Mouse (Mus musculus): ENCODE measurements at regions not wholly inside any gene's neighbourhood (a gene's known extent, or its start where the extent isn't known, plus 50 kb on each side); places are given as distances from the start of the nearest gene placed in this dataset.

DNA sequence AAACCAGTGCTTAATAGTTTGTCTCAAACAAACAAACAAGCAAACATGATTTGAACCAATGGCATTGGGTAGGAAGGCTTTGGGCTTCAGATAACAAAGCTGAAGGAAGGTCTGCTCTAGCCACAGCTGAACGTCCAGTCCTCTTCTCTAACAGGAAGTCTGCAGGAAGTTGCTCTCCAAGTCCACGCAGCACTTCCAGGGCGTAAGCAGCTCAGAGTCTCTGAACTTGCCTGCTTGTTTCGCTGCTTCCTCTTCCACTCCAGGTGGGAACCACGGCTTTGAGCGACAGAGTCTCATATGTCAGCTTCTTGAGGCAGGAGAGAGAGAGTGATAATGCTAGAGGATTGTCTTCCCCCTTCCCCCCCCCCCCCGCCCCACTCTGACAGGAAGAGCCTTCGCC, 123.6 kb downstream of the Tnfrsf21 start:
- in situ Hi-C loops (cut with MboI, MseI): no loop called here

DNA sequence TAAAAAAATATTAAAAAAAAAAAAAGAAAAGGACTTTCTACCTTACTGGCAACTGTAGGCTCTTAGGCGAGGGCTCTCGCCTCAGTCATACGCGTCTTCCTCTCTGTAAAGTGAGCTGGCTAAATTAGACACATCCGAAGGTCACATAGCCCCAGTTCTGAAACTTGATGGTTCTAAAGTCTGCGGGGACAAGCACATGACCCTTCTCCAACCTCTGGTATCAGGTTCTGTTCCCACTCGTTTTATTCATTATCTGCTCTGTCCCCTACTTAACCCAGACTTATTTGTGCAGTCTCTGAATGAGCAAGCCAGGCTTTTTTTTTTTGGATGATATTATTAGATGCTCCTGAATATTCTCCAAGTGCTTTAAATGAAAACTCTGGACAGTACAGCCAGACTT, 125.4 kb downstream of the Tnfrsf21 start:
- in situ Hi-C loops (cut with MboI, MseI): no loop called here

DNA sequence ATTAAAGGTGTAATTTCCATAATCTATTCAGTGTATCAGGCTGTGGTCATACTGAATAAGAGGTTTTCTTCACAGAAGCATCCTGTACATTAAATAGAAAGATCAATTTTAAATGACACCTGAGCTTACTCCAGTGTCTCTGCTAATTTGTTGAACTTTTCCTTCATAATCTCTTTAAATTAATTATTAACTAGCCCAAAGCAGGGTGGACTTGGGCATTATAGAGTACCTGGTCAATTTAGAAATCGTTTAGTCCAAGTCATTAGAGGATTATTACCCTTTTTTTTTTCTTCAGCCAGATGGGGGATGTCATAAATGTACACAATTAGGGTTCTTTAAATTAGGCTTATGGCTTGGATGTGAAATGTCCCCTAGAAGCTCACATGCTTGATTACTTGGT, 124.4 kb upstream of the Adgrf1 start:
- in situ Hi-C loops (cut with MboI, MseI): no loop called here

DNA sequence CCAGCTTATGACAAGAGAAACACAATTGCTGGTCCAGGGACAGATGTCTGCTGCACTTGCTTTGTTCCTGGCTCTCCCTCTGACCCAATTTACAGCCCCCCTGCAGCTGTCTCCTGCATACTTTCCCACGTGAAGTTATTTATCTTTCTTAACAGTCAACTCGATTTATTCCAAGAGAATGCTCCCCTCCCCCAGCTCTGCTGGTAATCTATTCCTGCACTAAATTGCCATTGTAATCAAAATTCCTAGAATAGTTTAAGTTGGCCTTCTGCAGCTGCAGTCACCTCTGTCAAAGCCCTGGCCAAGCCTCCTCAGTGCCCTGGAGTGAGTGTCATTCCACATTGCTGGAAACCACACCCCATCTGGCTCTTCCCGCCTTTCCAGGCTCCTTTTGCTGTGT, 122.2 kb upstream of the Adgrf1 start:
- in situ Hi-C loops (cut with MboI, MseI): no loop called here

DNA sequence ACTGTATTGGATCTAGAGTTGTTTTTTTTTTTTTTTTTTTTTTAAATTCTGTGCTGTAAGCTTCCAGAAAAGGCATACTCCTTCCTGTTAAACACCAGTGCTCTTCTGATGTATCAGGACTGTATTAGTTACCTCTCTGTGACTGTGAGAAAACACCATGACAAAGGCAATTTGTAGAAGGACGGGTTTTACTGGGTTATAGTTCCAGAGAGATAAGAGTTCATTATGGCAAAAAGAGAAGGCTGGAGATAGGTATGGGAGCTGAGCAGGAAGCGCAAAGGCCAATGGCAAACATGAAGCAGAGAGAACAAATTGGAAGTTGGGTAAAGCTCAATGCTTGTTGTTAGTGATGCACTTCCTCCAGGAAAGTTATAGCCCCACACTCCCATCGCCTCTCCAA, 117.5 kb upstream of the Adgrf1 start:
- in situ Hi-C loops (cut with MboI, MseI): loop anchor here (25.0 kb wide), 1 partner anchor 1515 kb away; no protein-coding TSS in a partner anchor

DNA sequence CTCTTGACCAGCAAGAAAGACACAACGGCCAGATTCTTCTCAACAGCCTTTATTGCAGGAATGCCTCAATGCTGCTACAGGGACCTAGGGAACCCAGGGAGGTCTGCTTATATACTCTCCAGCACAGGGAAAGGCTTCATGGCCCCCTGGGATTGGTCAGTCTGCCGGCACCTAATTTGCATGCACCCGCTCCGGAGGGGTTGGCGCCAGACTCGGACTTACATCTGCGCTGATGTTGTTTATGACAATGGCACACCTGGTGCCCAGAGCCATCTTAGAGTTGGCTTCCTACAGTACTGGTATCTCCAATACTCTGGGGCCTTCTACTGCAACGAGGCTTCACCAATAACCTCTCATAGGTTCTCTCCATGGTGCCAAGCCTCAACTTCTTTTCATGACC, 114.9 kb upstream of the Adgrf1 start:
- in situ Hi-C loops (cut with MboI, MseI): loop anchor here (25.0 kb wide), 1 partner anchor 1518 kb away; no protein-coding TSS in a partner anchor

DNA sequence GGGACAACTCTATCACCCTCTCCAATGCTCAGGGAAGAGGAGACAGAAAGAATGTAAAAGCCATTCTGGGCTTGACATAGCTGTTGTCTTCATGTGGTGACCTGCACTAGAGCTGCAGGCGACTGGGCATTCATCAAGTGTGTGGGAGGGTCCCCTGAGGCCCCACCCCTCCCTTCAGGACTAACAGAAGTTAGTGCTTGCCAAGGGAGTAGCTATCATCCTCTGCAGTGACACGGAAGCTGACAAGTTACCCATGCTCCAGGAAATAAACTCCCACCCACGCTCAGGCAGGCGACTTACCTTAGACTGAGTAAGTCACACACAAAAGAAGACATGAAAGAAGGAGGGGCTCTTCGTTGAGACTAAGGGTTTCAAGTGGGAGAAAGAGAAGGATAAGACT, 114.0 kb upstream of the Adgrf1 start:
- in situ Hi-C loops (cut with MboI, MseI): loop anchor here (25.0 kb wide), 1 partner anchor 1519 kb away; no protein-coding TSS in a partner anchor

DNA sequence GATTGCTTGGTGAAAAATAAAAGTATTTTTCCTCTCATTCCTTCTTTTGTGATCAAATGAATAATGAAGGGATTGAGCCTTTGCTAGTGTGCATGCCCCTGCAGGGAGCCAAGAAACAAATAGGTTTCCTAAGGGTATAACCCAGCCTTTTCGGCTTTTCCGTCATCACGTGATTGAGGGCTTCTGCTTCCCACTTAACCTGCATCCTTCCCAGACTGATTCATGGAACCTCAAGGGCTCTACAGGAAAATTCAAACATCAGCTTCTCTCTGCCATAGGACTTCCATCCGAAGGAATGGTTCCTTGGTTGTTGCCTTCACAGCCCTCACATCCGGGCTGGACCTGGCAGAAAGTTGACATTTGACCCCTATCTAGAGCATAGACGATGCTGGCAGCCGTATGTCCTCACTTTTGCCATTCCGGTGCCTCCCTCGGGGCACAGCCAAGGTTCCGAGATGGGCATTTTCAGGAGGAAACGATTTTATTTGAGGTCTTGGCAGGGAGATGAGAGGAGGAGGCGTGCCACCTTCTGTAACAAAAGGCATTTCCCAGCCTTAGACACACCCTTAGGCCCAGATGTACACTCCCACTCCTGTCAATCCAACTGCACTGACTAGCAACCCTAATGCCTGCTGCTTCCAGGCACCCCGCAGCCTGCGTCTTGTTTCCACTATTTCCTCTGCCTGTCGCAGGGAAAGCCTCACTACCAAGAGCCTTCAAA, 112.2 kb upstream of the Adgrf1 start:
- in situ Hi-C loops (cut with MboI, MseI): loop anchor here (25.0 kb wide), 1 partner anchor 1521 kb away; no protein-coding TSS in a partner anchor

DNA sequence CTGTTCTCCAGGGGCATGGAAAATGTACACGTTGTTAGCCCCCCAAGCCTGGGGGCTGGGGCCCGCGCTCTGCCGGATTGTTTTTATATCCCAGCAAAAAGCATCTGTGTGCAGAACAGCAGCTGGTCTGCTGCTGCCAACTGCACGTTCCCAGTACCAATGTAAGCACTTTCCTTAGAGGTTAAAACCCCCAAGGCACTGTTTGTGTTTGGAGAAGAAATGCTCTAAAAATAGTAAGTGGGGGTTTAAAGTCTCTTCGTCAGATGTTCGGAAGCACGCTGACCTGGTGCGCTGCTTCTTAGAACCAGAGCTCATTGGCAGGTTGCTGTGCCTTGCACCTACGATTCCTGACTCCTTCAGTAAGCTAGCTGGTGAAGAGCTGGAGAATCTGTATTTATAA, 111.4 kb upstream of the Adgrf1 start:
- in situ Hi-C loops (cut with MboI, MseI): loop anchor here (25.0 kb wide), 1 partner anchor 1521 kb away; no protein-coding TSS in a partner anchor

DNA sequence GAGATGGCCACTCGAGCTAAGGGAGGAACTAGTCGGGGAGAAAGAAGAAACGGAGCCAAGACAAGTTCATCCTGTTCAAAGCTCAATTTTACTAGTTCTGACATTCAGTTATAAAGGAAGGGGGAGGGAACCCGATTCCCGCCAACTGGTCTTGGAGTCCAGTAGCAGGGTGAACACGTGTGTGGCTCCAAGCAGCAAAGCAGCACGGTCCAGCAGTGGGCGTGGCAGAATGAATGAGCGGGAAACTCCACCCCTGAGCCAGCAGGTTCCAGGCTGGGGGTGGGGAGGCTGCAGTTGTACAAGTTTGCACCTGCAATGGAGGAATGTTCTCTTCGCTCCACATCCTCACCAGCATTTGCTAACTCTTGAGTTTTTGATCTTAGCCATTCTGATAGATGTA, 108.8 kb upstream of the Adgrf1 start:
- in situ Hi-C loops (cut with MboI, MseI): loop anchor here (25.0 kb wide), 1 partner anchor 1524 kb away; no protein-coding TSS in a partner anchor

DNA sequence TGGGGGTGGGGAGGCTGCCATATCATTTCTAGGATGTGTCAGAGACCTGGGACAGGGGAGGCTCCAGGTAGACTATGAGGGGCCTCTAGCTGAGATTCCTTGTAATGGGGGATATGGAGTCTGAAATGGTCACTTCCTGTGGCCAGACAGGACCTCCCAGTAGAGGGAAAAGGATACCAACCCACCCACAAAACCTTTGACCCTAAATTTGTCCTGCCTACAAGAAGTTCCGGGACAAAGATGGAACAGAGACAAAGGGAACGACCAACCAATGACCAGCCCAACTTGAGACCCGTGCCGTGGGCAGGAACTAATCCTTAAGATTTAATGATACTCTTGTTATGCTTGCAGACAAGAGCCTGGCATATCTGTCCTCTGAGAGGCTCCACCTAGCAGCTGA, 107.0 kb upstream of the Adgrf1 start:
- in situ Hi-C loops (cut with MboI, MseI): loop anchor here (25.0 kb wide), 1 partner anchor 1526 kb away; no protein-coding TSS in a partner anchor

DNA sequence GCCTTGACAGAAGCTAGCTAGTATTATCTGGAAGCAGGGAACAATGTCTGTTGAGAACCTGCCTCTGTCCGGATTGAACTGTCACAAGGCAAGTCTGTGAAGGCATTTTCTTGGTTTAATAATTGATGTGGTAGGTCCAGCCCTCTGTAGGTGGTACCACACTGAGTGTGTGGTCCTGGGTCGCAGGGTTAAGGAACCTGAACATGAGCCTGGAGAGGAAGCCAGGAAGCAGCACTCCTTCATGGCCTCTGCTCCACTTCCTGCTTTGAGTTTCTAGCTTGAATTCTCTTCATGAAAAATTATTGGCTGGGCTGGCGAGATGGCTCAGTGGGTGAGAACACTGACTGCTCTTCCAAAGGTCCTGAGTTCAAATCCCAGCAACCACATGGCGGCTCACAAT, 104.0 kb upstream of the Adgrf1 start:
- in situ Hi-C loops (cut with MboI, MseI): loop anchor here (25.0 kb wide), 1 partner anchor 1529 kb away; no protein-coding TSS in a partner anchor

DNA sequence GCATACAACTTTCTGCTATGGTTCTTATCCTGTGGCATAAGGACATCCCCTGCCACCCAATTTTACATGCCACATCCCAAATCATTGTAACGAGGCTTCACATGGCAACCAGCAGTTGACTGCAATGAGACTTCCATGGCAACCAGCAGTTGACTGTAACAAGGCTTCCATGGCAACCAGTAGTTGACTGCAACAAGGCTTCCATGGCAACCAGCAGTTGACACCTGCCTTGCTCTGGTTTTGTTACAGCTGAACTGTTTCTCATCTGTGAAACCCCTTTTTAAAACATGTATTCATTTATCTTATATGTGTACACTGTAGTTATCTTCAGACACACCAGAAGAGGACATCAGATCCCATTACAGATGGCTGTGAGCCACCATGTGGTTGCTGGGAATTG, 100.7 kb upstream of the Adgrf1 start:
- in situ Hi-C loops (cut with MboI, MseI): loop anchor here (25.0 kb wide), 1 partner anchor 1532 kb away; no protein-coding TSS in a partner anchor

DNA sequence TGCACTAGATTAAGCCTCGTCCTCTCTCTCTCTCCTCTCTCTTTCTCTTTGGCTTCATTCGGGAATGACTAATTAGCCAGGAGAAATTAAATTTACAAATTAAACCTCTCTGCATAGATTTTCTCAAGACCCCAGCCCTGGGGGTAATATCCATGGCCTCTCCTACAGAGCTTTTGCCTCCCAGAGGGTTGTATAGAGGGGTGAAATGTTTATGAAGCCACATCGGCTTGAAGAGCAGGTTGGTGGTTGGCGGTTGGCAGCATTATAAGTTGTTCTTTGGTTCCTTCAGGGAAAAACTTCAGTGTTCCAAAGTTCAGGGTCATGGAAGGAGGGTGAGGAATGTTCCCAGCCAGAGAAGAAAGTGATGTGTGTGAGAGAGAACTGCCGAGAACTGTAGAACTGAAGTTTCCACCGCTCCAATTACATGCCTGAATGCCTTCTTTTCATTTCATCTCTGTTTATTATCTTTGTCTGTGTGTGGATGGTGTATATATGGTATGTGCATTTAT, 97.4 kb upstream of the Adgrf1 start:
- in situ Hi-C loops (cut with MboI, MseI): loop anchor here (25.0 kb wide), 1 partner anchor 1535 kb away; no protein-coding TSS in a partner anchor

DNA sequence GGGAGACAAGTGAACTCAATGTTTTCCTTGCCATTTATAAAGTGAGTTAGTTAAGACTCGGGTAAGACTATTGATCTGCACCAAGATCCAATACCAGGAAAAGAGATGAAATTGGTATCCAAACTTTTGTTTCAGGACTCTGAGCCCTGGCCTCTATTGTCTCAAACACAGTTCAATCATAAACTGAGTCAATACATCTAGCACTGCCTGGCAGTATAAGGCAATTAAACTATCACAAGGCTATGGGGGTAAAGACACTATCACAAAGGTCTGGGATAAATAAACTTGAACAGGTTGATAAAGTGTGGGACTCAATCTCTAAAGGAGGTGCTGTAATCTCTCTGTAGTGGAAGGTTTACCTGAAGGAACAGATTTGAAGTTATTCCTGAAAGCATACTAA, 95.3 kb upstream of the Adgrf1 start:
- in situ Hi-C loops (cut with MboI, MseI): loop anchor here (25.0 kb wide), 1 partner anchor 1538 kb away; no protein-coding TSS in a partner anchor

DNA sequence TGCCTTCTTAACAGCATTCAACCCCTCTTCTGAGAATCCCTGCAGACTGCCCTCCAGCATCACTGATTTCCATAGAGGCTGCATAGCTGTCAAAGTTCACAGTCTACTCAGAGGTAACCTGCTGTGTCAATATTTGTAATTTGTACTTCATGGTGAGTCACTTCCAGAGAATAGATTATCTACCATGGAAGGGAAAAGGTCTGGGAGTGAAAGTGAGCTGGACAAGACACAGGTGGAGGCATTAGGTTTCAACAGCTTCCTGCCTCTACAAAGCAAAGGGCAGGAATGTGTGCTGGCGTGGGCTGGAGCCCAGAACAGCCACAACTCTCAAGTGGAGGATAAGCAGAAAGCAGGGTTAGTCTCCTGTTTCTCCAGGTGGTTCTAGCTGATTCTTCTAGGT, 92.9 kb upstream of the Adgrf1 start:
- in situ Hi-C loops (cut with MboI, MseI): no loop called here

DNA sequence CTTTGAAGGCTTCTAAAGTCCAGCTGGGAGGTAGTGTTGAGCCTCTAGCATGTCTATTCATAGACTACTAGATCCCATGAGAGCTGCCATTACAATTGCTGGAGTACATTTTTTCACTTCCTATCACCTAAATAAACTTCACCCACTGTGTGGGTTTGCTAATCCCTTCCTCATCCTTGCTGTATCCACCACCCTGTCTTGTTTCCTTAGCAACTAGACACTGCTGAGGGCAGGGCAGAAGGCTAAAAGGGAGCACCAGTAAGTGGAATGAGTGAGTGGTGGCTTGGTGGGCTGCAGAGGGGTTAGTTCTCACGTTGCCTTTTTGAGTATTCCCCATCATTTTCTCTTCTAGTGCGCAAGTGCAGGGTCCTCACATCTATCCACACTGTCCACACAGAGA, 80.1 kb upstream of the Adgrf1 start:
- in situ Hi-C loops (cut with MboI, MseI): no loop called here

DNA sequence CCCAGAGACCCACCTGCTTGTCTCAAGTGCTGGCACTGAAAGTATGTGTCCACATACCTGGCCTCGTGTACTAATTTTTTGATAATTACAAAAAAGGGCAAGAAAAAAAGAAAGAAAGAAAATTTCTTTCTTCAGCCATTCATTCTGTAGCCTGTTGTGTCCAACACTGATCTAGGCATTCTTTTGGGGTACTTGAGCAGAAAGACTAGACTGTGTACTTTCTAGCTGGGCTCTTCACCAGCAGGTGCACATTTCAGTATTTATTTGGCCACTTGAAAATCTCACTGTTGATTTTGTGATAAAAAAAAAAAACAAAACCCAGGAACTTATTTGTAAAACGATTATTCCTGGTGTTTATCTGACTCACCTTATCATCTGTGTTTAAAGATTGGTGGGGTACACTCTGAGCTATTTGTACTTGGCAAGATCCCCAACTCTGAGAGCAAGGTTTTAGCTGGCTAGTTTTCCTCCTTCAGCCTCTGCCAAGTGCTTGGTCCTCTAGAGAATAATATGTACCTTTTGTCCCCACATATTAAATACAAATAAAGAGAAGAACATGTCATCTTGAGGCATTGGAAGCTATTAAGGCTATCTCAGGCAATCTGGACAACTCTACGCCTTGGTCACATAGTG, 79.2 kb upstream of the Adgrf1 start:
- in situ Hi-C loops (cut with MboI, MseI): no loop called here

DNA sequence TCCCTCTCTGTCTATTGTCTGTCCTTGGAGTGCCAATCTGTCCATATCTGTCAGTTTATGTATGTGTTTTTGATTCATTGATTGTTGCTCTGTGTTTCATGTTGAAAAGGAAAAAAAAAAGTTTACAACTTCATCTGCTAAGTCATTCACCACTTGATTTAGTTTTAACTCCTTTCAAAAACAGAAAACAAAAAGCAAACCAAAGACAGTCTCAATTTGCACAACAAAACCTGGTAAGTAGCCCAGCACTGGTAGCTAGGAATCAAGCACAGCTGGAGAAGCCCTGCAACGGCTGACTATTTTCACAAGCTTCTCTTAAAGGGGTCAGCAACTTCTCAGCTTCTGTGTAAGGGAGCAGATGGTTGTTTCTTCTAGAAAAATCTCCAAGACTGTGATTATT, 72.9 kb upstream of the Adgrf1 start:
- in situ Hi-C loops (cut with MboI, MseI): no loop called here

DNA sequence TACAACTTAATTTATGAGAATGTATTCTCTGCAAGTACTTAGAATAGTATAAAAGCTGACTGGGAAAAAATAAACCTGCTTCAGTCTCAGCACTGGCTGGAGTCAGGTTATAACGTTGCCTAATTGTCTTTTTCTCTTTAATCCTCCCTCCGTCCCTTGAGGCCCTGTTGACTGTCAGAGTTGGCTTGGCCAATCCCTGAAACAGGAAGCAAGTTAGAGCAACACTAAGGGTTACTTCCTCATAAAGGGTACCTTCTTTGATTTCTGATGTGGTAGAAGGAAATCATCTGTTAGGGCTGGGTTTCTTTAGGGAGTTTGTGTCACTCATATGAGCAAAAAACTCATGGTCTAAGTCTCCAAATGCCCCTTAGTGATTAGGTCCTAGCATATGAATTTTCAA, 69.3 kb upstream of the Adgrf1 start:
- in situ Hi-C loops (cut with MboI, MseI): loop anchor here (25.0 kb wide), 1 partner anchor 389 kb away; no protein-coding TSS in a partner anchor

DNA sequence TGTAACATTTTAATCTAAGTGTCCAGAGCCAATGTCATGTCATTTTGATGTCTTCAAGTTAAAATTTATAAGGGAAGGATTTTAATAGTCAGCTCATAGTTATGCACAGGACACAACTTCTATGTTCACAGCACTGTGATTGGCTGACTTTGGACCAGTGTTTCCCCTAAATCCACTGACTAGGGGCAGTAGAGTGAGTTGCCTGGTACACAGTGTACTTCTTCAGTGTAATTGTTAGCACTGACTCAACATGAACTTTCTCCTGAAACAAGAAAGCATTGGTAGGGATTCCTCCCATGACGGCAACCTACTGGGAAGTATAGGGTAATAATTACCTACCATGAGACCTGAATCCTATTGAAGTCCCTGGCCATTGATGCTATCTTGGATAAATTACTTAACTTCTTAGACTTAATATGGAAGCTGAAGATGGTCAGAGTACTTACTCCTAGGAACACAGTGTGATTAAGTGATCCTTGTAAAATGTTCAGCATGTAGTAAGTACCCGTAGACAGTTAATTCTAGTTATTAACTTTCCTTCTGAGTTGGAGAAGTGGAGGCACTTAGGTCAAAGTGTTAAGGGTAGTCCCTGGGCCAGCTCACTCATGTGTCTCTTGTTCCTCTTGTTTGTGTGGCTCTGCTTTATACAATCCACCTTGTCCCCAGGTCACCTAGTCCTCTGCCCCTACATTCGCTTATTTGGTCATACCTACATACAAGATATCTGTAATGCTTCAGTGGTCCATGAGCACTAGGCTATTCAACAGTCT, 63.2 kb upstream of the Adgrf1 start:
- in situ Hi-C loops (cut with MboI, MseI): loop anchor here (25.0 kb wide), 1 partner anchor 395 kb away; no protein-coding TSS in a partner anchor

DNA sequence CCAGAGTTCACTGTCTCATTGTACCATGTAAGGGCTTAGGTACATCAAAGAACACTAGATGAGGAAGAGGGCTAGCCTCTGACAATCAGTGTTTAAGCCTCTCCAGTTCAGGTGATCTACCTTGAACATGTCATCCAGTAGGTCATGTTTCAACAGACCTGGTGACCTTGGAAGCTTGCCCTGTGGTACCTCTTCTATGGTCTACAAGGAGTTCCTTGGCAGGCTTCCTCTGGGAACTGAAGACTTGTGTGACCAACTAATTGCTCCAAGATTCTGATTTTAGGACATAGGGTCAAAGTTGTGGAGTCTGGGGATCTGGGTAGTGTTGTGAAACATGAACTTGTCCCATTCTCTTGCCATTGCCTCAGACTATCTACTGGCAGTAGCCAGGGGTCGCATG, 60.4 kb upstream of the Adgrf1 start:
- in situ Hi-C loops (cut with MboI, MseI): loop anchor here (25.0 kb wide), 1 partner anchor 397 kb away; no protein-coding TSS in a partner anchor

Data from T-helper 1 cell (primary cell).